Mouse (Mus musculus): ENCODE measurements at regions not wholly inside any gene's neighbourhood (a gene's known extent, or its start where the extent isn't known, plus 50 kb on each side); places are given as distances from the start of the nearest gene placed in this dataset.
A peak's percentile ranks its signal among the peaks of the same experiment; 100 is the strongest.

DNA sequence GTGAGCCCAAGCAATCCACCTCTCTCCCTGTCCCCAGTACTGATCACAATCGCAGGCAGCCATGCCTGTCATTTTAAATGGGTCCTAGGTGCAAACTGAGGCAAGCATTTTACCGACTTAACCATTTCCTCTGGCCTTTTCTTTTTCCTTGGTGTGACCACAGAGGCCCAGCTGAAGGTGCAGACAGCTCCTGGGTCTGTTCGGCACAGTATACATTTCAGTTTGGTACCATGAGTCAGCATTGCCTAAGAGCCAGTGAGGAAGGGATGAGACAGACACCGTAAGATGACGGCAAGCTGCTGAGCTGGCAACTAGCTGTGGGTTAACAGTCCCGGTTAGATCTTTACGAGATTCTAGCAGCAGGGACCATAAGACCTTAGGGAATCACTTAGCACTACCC lies 61.6 kb upstream of the Eed start:
- Histone ChIP-seq H3K4me3 (ENCODE audit: insufficient read depth, low read length) (no peak overlapping the region), H3K27ac (ENCODE audit: insufficient read depth, low read length) (peak overlapping the region; percentile 11), H3K4me1 (ENCODE audit: control insufficient read depth, insufficient read depth, low read length) (0 out of 2 replicates have a peak, but pooled peaks cover 5% of the 10 kb centered on the region)
- TF ChIP-seq CTCF (IDR thresholded peaks at IDR 0.05; ENCODE audit: borderline replicate concordance, insufficient read depth, low read length) (no peak), POLR2A (IDR thresholded peaks at IDR 0.05; ENCODE audit: low read depth, low read length) (no peak)

DNA sequence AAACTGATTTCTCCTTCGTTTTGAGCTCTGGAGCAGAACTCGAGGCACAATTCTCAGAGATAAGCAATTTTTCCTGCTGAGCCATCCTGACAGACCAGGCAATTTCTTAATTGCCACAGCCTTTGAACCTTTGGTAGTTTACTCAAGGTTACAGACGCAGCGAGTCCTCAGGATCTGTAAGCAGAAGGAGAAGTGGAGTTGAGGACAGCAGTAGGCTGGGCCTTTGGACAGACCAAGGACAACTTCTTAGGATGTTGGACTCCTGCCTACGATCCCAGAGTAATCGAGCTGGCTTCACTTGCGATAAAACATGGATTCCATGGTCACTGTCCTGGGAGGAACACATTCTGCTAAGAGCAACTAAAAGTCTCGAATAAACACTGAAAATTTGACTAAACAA lies 62.7 kb upstream of the Eed start:
- no peak for TF ChIP-seq POLR2A (IDR thresholded peaks at IDR 0.05; ENCODE audit: low read depth, low read length)
- no peak for TF ChIP-seq CTCF (IDR thresholded peaks at IDR 0.05; ENCODE audit: borderline replicate concordance, insufficient read depth, low read length)
- Histone ChIP-seq H3K4me3 (ENCODE audit: insufficient read depth, low read length) (no peak overlapping the region), H3K4me1 (ENCODE audit: control insufficient read depth, insufficient read depth, low read length) (0 out of 2 replicates have a peak, but pooled peaks cover 5% of the 10 kb centered on the region), H3K27ac (ENCODE audit: insufficient read depth, low read length) (no peak overlapping the region)

DNA sequence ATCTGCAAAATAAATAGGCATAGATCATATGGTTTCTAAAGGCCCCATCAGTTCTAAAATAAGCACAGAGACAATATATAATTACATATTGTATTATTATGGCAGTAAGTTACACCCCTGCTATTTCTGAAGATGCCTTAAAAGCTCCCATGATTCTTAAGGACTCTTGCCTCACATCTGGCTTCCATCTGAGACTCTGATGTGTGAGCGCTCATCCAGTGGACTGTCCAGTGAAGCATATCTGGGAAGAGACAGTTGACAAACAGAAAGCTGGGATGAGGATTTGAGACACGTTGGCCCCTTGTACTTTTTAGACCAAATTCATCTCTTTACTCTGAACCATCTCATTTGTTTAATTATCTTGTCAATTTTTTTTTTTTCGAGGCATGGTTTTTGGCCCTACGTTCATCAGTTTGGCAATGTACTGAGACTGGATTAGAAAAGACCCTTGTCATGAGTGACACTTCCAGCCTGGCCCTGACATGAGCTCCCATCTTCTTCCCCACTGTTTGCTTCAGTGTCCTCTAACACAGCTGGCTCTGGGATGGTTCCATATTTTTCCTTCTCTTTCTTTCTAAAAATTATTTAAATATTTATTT lies 63.4 kb upstream of the Eed start:
- H3K27ac ChIP-seq (ENCODE audit: insufficient read depth, low read length): no peak overlapping the region
- no peak overlapping the region for H3K4me3 ChIP-seq (ENCODE audit: insufficient read depth, low read length)
- TF ChIP-seq CTCF (IDR thresholded peaks at IDR 0.05; ENCODE audit: borderline replicate concordance, insufficient read depth, low read length): no peak
- TF ChIP-seq POLR2A (IDR thresholded peaks at IDR 0.05; ENCODE audit: low read depth, low read length): no peak
- H3K4me1 ChIP-seq (ENCODE audit: control insufficient read depth, insufficient read depth, low read length): 0 out of 2 replicates have a peak, but pooled peaks cover 5% of the 10 kb centered on the region

DNA sequence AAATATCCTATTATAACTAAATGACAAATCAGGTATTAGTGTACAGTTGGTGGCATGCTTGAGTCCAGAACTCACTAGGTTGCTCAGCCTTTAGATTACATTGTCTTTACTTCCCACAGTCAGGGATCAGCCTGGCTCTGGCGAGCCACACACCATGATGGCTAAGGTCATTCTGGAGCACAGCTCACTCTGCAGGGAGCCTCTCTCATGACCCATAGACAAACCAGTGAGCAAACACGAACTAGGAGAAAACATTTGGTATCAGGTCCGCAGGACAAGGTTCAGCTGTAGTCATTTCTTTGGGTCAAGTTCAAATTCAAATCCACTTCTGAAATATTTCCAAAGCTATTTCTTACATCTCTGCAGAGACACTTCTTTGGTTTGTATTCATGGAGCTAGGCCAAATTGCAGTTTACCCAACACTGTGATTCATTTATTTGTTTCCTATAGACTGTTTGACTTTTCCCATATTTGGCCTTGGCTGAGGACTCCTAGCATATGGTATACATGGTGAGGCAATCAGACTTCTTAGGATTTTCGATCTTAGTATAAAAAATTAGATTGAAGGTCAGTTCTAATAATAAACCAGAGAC lies 64.5 kb upstream of the Eed start:
- Histone ChIP-seq H3K4me3 (ENCODE audit: insufficient read depth, low read length) (no peak overlapping the region), H3K27ac (ENCODE audit: insufficient read depth, low read length) (no peak overlapping the region), H3K4me1 (ENCODE audit: control insufficient read depth, insufficient read depth, low read length) (0 out of 2 replicates have a peak, but pooled peaks cover 5% of the 10 kb centered on the region)
- no peak for TF ChIP-seq POLR2A (IDR thresholded peaks at IDR 0.05; ENCODE audit: low read depth, low read length)
- TF ChIP-seq CTCF (IDR thresholded peaks at IDR 0.05; ENCODE audit: borderline replicate concordance, insufficient read depth, low read length): no peak

DNA sequence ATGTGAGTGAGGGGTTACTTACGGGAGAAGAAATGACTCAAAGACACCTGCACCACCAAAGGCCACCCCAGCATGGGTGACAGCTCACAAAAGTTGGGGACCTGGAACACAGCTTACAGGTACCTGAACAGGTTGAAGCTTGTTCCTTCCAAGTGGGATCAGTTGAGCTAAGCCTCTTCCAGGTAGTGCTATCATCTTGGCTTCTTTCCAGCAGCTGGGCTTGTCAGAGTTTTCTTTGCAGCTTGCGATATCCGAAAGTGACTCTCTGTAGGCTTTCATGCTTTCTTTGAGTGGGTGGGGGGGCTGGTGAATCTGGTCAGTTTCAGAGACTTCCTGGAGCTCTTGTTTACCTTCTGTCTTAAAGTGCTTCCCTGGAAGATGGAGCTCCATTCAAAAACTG lies 65.4 kb upstream of the Eed start:
- TF ChIP-seq POLR2A (IDR thresholded peaks at IDR 0.05; ENCODE audit: low read depth, low read length) (no peak), CTCF (IDR thresholded peaks at IDR 0.05; ENCODE audit: borderline replicate concordance, insufficient read depth, low read length) (no peak)
- Histone ChIP-seq H3K4me3 (ENCODE audit: insufficient read depth, low read length) (no peak overlapping the region), H3K4me1 (ENCODE audit: control insufficient read depth, insufficient read depth, low read length) (0 out of 2 replicates have a peak, but pooled peaks cover 5% of the 10 kb centered on the region), H3K27ac (ENCODE audit: insufficient read depth, low read length) (no peak overlapping the region)

DNA sequence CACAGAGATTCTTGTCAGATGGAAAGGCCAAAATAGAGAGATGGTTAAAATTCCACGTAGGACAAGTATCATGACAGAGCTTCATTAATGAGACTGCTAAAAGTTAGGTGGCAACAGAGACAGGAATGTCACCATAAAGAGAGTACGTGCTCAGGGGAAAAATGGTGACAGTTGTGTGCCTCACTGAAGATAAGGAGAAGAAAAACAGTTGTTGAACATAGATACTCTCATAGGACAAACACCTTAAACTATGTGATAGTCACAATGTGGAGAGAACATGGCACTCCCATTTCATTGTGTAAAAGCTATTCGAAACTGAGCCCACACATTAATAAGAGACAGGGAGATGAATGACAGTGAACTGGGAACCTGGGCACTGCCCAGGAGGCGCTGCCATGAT lies 66.1 kb upstream of the Eed start:
- Histone ChIP-seq H3K27ac (ENCODE audit: insufficient read depth, low read length) (no peak overlapping the region), H3K4me3 (ENCODE audit: insufficient read depth, low read length) (no peak overlapping the region), H3K4me1 (ENCODE audit: control insufficient read depth, insufficient read depth, low read length) (no peaks in the 10 kb centered on the region)
- TF ChIP-seq POLR2A (IDR thresholded peaks at IDR 0.05; ENCODE audit: low read depth, low read length) (no peak), CTCF (IDR thresholded peaks at IDR 0.05; ENCODE audit: borderline replicate concordance, insufficient read depth, low read length) (no peak)

DNA sequence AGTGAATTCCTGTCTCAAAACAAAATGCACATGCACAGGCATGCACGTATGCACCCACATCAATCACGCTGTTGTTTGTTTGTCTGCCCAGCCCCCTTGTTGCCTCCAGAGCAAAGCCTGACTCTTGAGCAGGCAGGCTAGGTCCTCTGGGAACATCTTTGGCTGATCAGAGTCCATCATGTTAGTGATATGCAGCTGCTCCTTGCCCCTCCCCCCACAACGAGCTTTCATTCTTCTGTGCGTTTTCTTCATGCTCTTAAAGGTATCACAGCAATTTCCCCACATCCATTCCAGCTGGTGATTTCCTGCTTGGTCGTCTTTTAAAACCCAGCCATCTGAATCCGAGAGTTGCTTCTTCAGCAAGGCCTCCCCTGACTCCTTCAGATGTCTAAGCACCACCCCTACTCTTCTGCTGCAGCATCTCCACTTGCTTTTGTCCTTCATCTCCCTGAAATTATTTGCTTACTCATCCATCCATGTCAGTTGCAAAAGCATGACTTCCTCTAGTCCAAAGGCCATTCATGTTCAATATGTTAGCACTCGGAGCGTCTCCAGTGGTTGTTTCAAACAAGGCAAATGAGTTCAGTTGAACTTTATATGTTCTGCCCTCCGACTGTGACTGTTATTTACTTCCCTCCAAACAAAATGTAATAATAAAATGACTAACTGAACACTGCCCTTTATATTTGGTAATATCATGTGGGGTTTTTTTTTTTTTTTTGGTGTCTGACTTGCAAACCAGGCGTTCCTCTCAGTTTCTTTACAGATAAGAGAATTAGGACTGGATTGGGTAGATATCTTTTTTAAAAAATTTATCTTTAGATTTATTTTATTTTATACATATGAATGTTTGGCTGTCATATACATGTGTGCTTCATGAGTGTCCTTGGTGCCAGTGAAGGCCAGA lies 67.9 kb upstream of the Eed start:
- H3K27ac ChIP-seq (ENCODE audit: insufficient read depth, low read length): no peak overlapping the region
- TF ChIP-seq CTCF (IDR thresholded peaks at IDR 0.05; ENCODE audit: borderline replicate concordance, insufficient read depth, low read length): no peak
- no peak for TF ChIP-seq POLR2A (IDR thresholded peaks at IDR 0.05; ENCODE audit: low read depth, low read length)
- H3K4me3 ChIP-seq (ENCODE audit: insufficient read depth, low read length): no peak overlapping the region
- H3K4me1 ChIP-seq (ENCODE audit: control insufficient read depth, insufficient read depth, low read length): no peaks in the 10 kb centered on the region

DNA sequence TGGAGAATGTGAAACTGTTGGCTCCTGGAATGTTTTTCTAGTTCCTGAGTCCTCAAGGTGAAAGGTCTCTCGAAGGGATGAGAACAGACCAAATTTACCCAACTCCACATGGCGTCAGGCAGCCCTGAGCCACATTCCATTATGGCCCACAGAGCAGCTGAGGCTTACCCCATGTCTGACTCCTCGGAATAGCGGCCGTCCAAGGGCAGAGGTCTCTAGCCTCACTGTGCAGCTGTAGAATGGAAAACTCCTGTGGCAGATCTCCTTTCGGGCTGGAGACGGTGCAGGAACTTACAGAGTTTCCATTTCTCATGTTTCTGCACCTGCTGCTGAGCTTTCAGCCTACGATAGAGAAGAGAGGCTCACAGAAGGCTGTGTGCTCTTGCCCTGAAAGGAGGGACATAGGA lies 69.1 kb upstream of the Eed start:
- TF ChIP-seq CTCF (IDR thresholded peaks at IDR 0.05; ENCODE audit: borderline replicate concordance, insufficient read depth, low read length) (no peak), POLR2A (IDR thresholded peaks at IDR 0.05; ENCODE audit: low read depth, low read length) (no peak)
- H3K4me3 ChIP-seq (ENCODE audit: insufficient read depth, low read length): no peak overlapping the region
- no peaks in the 10 kb centered on the region for H3K4me1 ChIP-seq (ENCODE audit: control insufficient read depth, insufficient read depth, low read length)
- no peak overlapping the region for H3K27ac ChIP-seq (ENCODE audit: insufficient read depth, low read length)

DNA sequence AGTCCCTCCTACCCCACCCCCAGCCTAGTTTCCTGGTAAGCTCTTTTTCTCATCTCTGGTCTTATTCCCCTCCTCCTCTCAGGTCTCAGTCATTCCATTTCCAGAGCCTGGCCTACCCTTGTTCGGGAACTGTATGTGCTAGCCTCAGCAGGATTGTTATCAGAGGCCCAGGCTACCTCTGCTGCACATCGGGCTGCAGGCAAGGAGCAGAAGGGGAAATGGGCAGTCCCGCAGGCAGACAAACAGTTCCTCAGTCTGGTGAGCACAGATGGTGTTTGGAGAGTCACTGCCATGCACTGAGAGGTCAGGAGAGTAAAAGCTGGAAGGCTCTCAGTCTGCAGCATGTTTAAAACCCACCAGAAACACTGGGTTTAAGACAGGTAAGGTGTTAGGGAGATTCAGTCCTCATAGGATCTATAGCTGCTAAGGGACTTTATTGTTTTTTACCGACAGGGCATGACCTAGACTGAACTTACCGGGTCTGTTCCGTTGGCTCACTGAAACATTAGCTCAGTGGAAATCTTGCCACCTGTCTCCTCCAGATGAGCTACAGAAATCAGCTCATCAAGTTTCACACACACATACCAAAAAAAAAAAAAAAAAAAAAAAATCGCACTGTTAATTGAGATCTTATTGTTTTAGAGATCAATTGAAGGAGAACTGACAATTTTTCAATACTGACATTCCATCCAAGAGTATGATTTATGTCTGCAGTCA lies 74.2 kb upstream of the Eed start:
- H3K4me3 ChIP-seq (ENCODE audit: insufficient read depth, low read length): no peak overlapping the region
- TF ChIP-seq POLR2A (IDR thresholded peaks at IDR 0.05; ENCODE audit: low read depth, low read length) (no peak), CTCF (IDR thresholded peaks at IDR 0.05; ENCODE audit: borderline replicate concordance, insufficient read depth, low read length) (no peak)
- peaks cover 2% of the 10 kb centered on the region; the same call in 1 of the 2 replicates for H3K4me1 ChIP-seq (ENCODE audit: control insufficient read depth, insufficient read depth, low read length)
- H3K27ac ChIP-seq (ENCODE audit: insufficient read depth, low read length): no peak overlapping the region
